Mouse (Mus musculus) spleen, postnatal 10 days (tissue): ENCODE data around the gene Ston2.

Experiments used
- DNase-seq, 2 experiments: peaks; one replicate each; pipeline ENCODE4 v3.0.0; 2021 to 2022; ENCODE audit warnings: low spot score in 2 of 2

The Ston2 gene

DNA sequence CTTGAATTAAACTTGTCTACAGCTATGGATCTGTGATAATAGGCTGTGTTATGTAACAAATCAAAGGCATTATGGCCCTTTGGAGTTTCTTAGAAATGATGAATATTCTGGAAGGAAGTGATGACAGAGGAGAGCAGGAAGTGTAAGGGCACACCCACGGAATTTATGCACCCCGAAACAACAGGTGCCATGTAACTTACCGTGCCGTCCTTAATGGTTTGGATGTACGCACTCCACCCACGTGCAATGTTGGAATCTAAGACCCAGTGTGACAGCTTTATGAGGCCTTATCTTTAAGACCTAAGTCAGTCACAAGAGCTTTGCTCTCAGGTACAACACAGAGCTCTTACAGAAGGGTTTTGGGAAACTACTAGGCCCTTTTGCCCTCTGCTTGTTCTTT lies 124.9 kb downstream of the Ston2 start:
- no peak for DNase-seq

DNA sequence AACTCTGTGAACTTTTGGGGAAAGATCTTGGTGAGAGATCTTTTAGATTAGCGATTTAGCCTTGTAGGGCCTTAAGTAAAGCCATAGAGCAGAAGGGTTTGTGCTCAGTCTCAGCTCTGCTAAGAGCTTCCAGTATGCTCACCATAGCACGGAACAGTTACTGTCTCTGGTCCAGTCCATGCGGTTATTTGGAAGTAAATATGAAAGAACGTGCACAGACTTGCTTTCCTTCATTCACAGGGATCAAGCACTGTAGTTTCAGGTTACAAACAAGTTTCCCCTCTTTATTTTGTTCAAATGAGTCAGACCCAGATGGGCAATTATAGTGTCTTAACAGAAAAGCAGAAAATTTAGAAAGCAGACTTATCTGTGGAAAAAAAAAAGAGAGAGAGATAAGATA lies 125.3 kb downstream of the Ston2 start:
- no peak for DNase-seq

DNA sequence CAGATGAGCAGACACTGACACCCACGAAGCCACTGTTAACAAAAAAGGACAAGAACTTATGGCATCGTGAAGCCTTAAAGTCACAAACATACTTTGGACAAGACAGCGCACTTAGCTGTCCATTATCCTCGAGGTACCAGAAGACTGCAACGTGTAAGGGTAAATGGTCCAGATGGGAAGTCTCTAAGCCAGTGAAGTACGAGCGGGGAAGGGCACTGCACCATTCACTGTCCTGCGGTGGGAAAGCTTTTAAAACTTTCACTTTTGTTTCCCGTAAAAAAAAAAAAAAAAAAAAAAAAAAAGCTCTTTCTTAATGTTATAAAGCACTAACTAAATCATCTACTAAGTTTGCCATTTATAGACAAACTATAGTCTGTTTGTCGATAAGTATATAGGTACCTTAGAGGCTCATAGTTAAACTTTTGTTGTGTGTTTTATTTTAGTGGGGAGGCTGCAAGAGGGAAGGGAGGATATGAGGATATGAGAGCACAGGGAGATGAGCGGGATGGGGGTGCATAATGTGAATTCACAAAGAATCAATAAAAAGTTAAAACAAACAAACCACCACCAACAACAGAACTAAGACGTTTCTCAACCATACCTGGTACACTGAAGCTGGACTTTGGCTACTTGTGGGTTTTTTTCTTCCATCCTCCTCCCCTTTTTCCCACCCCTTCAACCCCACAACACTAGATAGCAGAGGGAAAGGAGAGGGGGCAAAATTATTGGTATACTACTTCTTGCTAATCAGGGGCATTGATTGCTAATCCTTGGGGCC lies 127.4 kb downstream of the Ston2 start:
- no peak for DNase-seq

DNA sequence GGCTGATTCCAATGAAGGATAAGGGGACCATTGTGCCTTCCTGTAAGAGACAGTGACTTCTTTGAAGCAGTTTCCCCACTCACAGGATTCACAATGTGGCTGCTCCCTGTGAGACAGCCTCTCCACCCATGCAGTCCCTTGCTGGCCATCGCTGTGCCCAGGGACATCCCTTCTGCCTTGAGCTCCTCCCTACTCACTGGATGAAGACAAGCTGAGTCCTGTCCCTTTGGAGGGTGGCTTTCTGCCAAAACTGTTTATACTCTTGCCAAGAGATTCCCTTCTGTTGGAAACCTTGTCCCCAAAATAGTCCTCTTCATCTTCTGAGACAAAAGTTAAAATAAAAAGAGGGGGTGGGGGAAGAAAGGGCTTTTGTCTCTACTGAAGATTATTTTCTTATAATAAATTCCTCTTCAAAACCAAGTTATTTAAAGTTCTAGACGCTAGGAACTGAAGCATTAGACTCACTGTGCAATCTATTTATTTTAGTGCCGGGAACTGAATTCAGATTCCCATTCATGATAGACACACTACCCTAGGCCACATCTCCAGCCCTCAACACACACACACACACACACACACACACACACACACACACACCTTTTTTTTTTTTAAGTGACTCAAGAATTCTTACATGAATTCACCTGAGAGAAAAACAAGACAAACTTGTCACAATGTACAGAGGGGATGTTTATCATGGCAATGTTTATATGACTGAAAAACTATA lies 133.6 kb downstream of the Ston2 start:
- DNase-seq, result no peak

DNA sequence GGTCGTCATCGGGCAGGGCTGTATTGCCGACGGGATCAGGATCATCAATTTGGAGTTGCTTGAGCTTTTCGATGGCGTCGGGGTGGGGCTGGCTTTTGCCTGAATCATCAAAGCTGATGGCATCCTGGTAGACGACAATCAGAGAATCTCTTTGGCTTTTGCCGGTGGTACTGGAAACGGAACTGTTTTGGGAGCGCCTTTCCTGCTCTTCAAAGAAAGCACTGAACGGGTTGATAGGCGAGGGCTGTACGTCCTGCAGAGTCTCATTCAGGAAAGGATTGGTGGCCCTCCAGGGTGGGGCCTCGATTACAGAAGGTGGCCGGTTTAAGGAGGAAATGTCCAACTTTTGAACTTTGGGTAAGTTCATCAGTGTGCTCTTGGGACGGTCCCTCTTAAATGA lies 139.8 kb downstream of the Ston2 start:
- no peak for DNase-seq

- no peak for DNase-seq
Measured at GRCm38 (mm10) chr12:91645361-91646123, 142.6 kb downstream of the Ston2 start.

DNA sequence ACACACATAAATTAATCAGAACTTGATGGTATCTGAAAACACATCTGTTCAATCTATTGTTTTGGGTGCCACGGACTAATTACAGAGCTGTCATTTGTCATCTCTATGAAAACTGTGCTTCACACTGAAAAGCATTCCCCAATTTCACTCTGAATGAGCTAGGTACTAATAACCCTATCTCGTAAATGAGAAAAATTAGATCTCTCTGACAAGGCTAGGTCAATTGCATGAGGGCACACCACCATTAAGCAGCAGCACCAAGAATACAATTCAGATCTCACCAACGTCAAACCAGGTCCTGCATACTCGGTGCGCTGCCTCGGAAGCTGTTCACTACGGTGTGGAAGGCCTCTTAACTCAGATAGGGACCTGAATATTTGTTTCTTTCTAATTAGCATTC lies 145.0 kb downstream of the Ston2 start:
- no peak for DNase-seq

GRCm38 (mm10) chr12:91642426-91643093 lies 145.6 kb downstream of the Ston2 start:
- no peak for DNase-seq

GRCm38 (mm10) chr12:91641631-91642141 lies 146.5 kb downstream of the Ston2 start:
- no peak for DNase-seq

GRCm38 (mm10) chr12:91641133-91641532 lies 147.1 kb downstream of the Ston2 start:
- no peak for DNase-seq

GRCm38 (mm10) chr12:91640712-91641111 lies 147.5 kb downstream of the Ston2 start:
- peak in 1 of 2 experiments; percentile 42 for DNase-seq

DNA sequence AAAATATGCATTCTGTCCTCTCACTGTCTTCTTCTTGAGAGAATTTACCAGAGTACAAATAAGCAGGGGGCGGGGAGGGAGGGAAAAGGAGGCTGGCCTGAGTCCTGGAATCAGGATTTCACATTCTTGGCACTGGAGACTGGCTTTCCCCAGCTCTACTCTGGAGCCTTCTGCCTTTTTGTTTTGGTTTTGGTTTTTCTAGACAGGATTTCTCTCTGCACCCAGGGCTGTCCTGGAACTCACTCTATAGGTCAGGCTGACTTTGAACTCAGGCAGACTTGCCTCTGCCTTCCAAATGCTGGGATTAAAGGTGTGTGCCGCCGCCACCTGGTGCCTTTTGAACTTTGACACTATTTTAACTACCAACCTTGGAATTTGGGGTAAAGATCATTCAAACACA lies 149.8 kb downstream of the Ston2 start:
- DNase-seq, result no peak

GRCm38 (mm10) chr12:91637136-91637909 lies 150.9 kb downstream of the Ston2 start:
- no peak for DNase-seq

DNA sequence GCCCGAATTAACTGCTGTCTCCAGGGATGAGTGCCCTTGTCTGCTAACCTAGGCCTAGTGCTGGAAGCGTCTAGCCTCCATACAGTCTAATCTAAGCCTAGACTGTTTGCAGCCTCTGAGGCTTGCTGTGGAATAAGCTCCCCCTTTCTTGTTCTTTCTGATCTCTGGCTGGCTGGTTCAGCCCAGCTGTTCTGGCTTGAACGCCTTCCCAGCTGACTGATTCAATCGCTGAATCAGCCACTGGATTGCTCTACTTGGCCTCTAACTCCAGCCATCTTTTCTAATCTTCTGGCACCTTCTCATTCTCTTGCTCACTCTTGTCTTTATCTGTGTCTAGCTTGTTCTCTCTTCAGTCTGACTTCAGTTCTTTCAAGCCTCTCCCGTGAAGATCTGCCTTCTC lies 161.7 kb downstream of the Ston2 start:
- no peak for DNase-seq

DNA sequence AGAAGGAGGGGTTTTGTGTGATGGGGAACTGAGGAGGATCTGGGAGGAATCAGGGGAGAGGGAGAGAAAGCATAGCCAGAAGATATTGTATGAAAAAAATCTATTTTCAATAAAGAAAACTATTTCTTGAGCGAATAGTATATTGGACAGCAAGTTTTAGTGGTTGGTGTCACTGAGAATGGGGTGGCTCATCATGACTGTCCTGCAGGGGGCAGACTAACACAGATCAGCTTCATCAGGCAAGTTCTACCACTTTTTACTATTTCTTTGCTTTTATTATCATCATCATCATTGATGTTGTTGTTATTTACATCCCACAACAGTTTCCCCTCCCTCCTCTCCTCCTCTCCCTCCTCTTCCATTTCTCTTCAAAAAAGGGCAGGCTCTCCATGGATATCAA lies 163.2 kb downstream of the Ston2 start:
- peak in 1 of 2 experiments; percentile 59 for DNase-seq

GRCm38 (mm10) chr12:91609425-91609824 lies 178.8 kb downstream of the Ston2 start:
- no peak for DNase-seq

DNA sequence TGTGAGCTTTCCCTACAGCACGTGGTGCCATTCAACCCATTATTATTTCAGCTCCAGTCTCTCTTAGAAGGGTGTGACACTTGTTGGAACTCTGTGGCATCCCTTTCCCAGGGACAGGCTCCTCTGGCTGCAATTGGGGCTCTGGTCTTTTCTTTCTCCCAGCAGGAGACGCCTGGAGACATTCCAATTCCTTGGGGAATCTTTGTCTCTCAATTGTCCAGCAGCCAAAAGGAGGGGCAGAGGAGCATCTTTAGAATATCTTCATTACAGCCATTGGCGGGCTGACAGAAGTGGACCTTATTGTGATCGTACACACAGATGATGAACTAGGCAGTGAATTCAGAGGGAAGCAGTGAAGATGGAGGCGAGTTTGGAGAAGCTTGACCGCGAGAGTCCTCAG lies 180.5 kb downstream of the Ston2 start:
- DNase-seq, result no peak

- DNase-seq, result no peak
Measured at GRCm38 (mm10) chr12:91606651-91607050, 181.5 kb downstream of the Ston2 start.

GRCm38 (mm10) chr12:91604600-91604999 lies 183.6 kb downstream of the Ston2 start:
- DNase-seq, result no peak

- no peak for DNase-seq
Measured at GRCm38 (mm10) chr12:91592128-91592527, 196.1 kb downstream of the Ston2 start.

- no peak for DNase-seq
Measured at GRCm38 (mm10) chr12:91591191-91591590, 197.0 kb downstream of the Ston2 start.
